Comparison of ENCODE assay signal across 16 mouse cellular contexts in genomic region chr13:78656196-78656595, GRCm38 (mm10).
"Had no signal": no experiment of that assay in that cellular context is flagged by ENCODE, and none has a peak within 500 bp of the region (broad histone marks: within the 10 kb centered on the region; RNA-seq: fewer than 3 reads in every experiment).

No protein-coding gene starts in this region.

- DNase-seq: liver, postnatal 0 days; lung, adult 2 months; lung, postnatal 14 days; lung, postnatal 36 days; thymus, adult 18-20 months; thymus, postnatal 14 days; thymus, postnatal 36 days had no signal

- H3K4me3 ChIP-seq: liver, embryonic 15.5 days; lung, embryonic 15.5 days; megakaryocyte, embryonic 14.5 days; midbrain, embryonic 13.5 days; midbrain, embryonic 15.5 days; neural tube, embryonic 12.5 days; stomach, embryonic 15.5 days had no signal

- H3K27ac ChIP-seq: liver, embryonic 15.5 days; lung, embryonic 15.5 days; macrophage; midbrain, embryonic 13.5 days; midbrain, embryonic 15.5 days; neural tube, embryonic 12.5 days; stomach, embryonic 15.5 days; stomach, postnatal 0 days had no signal
